Mouse (Mus musculus) embryonic facial prominence, embryonic 11.5 days (tissue): Measurements from ENCODE around the gene Mecom. TPM values are rescaled to one million over a fixed set of nuclear protein-coding genes. Genes with fewer than 3 reads are reported as not detected.

ENCODE experiments used
- ATAC-seq: fragments of 200-750 bp; cut with Nextera tagmentation; replicated peaks from 2 replicates; pipeline ENCODE4 v1.8.0; 2017; ENCODE audit warnings: low read depth; ENCODE audit not compliant: insufficient number of reproducible peaks, low FRiP score, low TSS enrichment
- DNase-seq: peaks from one replicate; pipeline ENCODE4 v3.0.0-alpha.2; 2015; ENCODE audit warnings: low spot score
- H3K27ac ChIP-seq: fragments of 300-500 bp; sonication (generic); replicated peaks from 2 replicates; pipeline ENCODE4 v1.5.1; 2014; ENCODE audit warnings: mild to moderate bottlenecking, low read depth, low read length, control low read depth
- H3K27me3 ChIP-seq: fragments of 300-500 bp; sonication (generic); 2 replicates; pipeline ENCODE4 v1.6.1; 2014; ENCODE audit warnings: mild to moderate bottlenecking, low read length, moderate library complexity, mixed read lengths; ENCODE audit not compliant: control insufficient read depth, insufficient read depth
- H3K36me3 ChIP-seq: fragments of 300-500 bp; sonication (generic); replicated peaks from 2 replicates; pipeline ENCODE4 v1.6.1; 2014; ENCODE audit warnings: low read depth, mild to moderate bottlenecking, low read length, moderate library complexity, mixed read lengths; ENCODE audit not compliant: control insufficient read depth, insufficient read depth
- H3K4me1 ChIP-seq: fragments of 300-500 bp; sonication (generic); 2 replicates; pipeline ENCODE4 v1.6.1; 2014; ENCODE audit warnings: low read length, mixed read lengths; ENCODE audit not compliant: control insufficient read depth, insufficient read depth
- H3K4me2 ChIP-seq: fragments of 300-500 bp; sonication (generic); 2 replicates; pipeline ENCODE4 v1.6.1; 2014; ENCODE audit warnings: low read depth, mild to moderate bottlenecking, control low read depth, low read length, moderate library complexity
- H3K4me3 ChIP-seq: fragments of 300-500 bp; sonication (generic); 2 replicates; pipeline ENCODE4 v1.5.1; 2014; ENCODE audit warnings: low read depth, low read length, control low read depth
- H3K9ac ChIP-seq: fragments of 300-500 bp; sonication (generic); replicated peaks from 2 replicates; pipeline ENCODE4 v1.6.1; 2014; ENCODE audit warnings: mild to moderate bottlenecking, control low read depth, low read length
- H3K9me3 ChIP-seq: fragments of 300-500 bp; sonication (generic); replicated peaks from 2 replicates; pipeline ENCODE4 v1.6.1; 2016; ENCODE audit warnings: mild to moderate bottlenecking, low read length, inconsistent platforms, mixed read lengths; ENCODE audit not compliant: control insufficient read depth
- WGBS: fragments of 180-500 bp; shearing (Covaris S2); extraction: QIAGEN DNeasy Blood & Tissue Kit; methylation state at CpG from one replicate; pipeline ENCODE4 v1.1.7; 2014; 5-methylcytosine and 5-hydroxymethylcytosine counted together
- polyA plus RNA-seq: library from polyadenylated mRNA; unstranded; fragments of >200 nt; fragmentation: Nextera tagmentation; extraction: Ambion mirVana; gene quantifications from 2 replicates; pipeline ENCODE4 v1.2.1, GENCODE M21; 2014

Gene Mecom
- polyA plus RNA-seq, 1 experiment from 2014 or later: 48.4 TPM

GRCm38 (mm10) chr3:30176615-30177014, 371.2 kb downstream of the Mecom start:
- H3K9me3 ChIP-seq: no peaks in the 10 kb centered on the region
- H3K4me1 ChIP-seq: no peaks in the 10 kb centered on the region
- no peak overlapping the region for H3K4me2 ChIP-seq
- H3K27ac ChIP-seq: no peak overlapping the region
- H3K9ac ChIP-seq: no peak overlapping the region
- WGBS: 85% methylated on average over 5 of the region's 5 CpGs
- ATAC-seq: no peak
- DNase-seq: no peak
- no peaks in the 10 kb centered on the region for H3K36me3 ChIP-seq
- H3K4me3 ChIP-seq: no peak overlapping the region
- H3K27me3 ChIP-seq: no peaks in the 10 kb centered on the region

- Histone ChIP-seq H3K36me3 (no peaks in the 10 kb centered on the region), H3K9me3 (no peaks in the 10 kb centered on the region), H3K4me3 (no peak overlapping the region), H3K27me3 (no peaks in the 10 kb centered on the region), H3K4me2 (no peak overlapping the region), H3K27ac (no peak overlapping the region), H3K9ac (no peak overlapping the region), H3K4me1 (no peaks in the 10 kb centered on the region)
- DNase-seq (no peak), ATAC-seq (no peak)
- 84% methylated on average over 3 of the region's 3 CpGs for WGBS
Observed at GRCm38 (mm10) chr3:30173812-30174211, 374.0 kb downstream of the Mecom start.

GRCm38 (mm10) chr3:30168396-30169186, 379.2 kb downstream of the Mecom start:
- DNase-seq (no peak), ATAC-seq (no peak)
- Histone ChIP-seq H3K9ac (no peak overlapping the region), H3K4me1 (no peaks in the 10 kb centered on the region), H3K27ac (no peak overlapping the region), H3K36me3 (no peaks in the 10 kb centered on the region), H3K27me3 (no peaks in the 10 kb centered on the region), H3K4me2 (no peak overlapping the region), H3K9me3 (no peaks in the 10 kb centered on the region), H3K4me3 (no peak overlapping the region)
- WGBS: 85% methylated on average over 3 of the region's 3 CpGs

- Histone ChIP-seq H3K9ac (no peak overlapping the region), H3K4me3 (no peak overlapping the region), H3K27me3 (no peaks in the 10 kb centered on the region), H3K4me2 (no peak overlapping the region), H3K4me1 (no peaks in the 10 kb centered on the region), H3K36me3 (no peaks in the 10 kb centered on the region), H3K9me3 (no peaks in the 10 kb centered on the region), H3K27ac (no peak overlapping the region)
- DNase-seq (no peak), ATAC-seq (no peak)
- WGBS: 84% methylated on average over 3 of the region's 3 CpGs
Observed at GRCm38 (mm10) chr3:30167027-30167426, 380.8 kb downstream of the Mecom start.

GRCm38 (mm10) chr3:30164834-30165233, 383.0 kb downstream of the Mecom start:
- no peaks in the 10 kb centered on the region for H3K9me3 ChIP-seq

GRCm38 (mm10) chr3:30163390-30163789, 384.4 kb downstream of the Mecom start:
- ATAC-seq: no peak
- Histone ChIP-seq H3K9me3 (no peaks in the 10 kb centered on the region), H3K9ac (no peak overlapping the region), H3K27ac (no peak overlapping the region), H3K4me2 (no peak overlapping the region), H3K4me1 (no peaks in the 10 kb centered on the region), H3K36me3 (no peaks in the 10 kb centered on the region), H3K27me3 (no peaks in the 10 kb centered on the region), H3K4me3 (no peak overlapping the region)
- no peak for DNase-seq
- WGBS: 80% methylated on average over 4 of the region's 4 CpGs

More at GRCm38 (mm10) chr3:30164834-30165233, 383.0 kb downstream of the Mecom start:
- DNase-seq (no peak), ATAC-seq (no peak)
- H3K27me3 ChIP-seq: no peaks in the 10 kb centered on the region
- no peak overlapping the region for H3K4me2 ChIP-seq
- H3K4me1 ChIP-seq: no peaks in the 10 kb centered on the region
- no peak overlapping the region for H3K4me3 ChIP-seq
- no peak overlapping the region for H3K27ac ChIP-seq
- H3K9ac ChIP-seq: no peak overlapping the region
- WGBS: 40% methylated on average over 4 of the region's 4 CpGs
- H3K36me3 ChIP-seq: no peaks in the 10 kb centered on the region

GRCm38 (mm10) chr3:30160961-30161670, 386.7 kb downstream of the Mecom start:
- Histone ChIP-seq H3K4me1 (no peaks in the 10 kb centered on the region), H3K27ac (no peak overlapping the region), H3K9me3 (no peaks in the 10 kb centered on the region), H3K9ac (no peak overlapping the region), H3K36me3 (no peaks in the 10 kb centered on the region), H3K27me3 (no peaks in the 10 kb centered on the region), H3K4me3 (no peak overlapping the region), H3K4me2 (no peak overlapping the region)
- DNase-seq (no peak), ATAC-seq (no peak)
- 69% methylated on average over 5 of the region's 5 CpGs for WGBS

GRCm38 (mm10) chr3:30160346-30160745, 387.5 kb downstream of the Mecom start:
- 79% methylated on average over 5 of the region's 5 CpGs for WGBS

More at GRCm38 (mm10) chr3:30160346-30160745, 387.5 kb downstream of the Mecom start:
- ATAC-seq: no peak
- Histone ChIP-seq H3K27ac (no peak overlapping the region), H3K9me3 (no peaks in the 10 kb centered on the region), H3K4me2 (no peak overlapping the region), H3K4me3 (no peak overlapping the region), H3K27me3 (no peaks in the 10 kb centered on the region), H3K4me1 (no peaks in the 10 kb centered on the region), H3K9ac (no peak overlapping the region), H3K36me3 (no peaks in the 10 kb centered on the region)
- no peak for DNase-seq
